Mouse (Mus musculus): ENCODE results near the gene Wnt6. TPM values are rescaled to one million over a fixed set of nuclear protein-coding genes. Genes with fewer than 3 reads are reported as not detected.

The Wnt6 gene
- 5.7 and 6.4 TPM in 2 replicates for polyA plus RNA-seq (2015; fragmentation: Nextera tagmentation; extraction: Ambion mirVana)

- peak within 1 kb of the TSS; percentile 95 for H3K4me2 ChIP-seq
- 0% methylated on average over 1 of the region's 8 CpGs for WGBS
- H3K27me3 ChIP-seq (replicated peaks) = peaks cover 87% of the 10 kb centered on the region
- ATAC-seq (ENCODE audit: low FRiP score) = no peak
- peak within 1 kb of the TSS; percentile 45 for H3K4me3 ChIP-seq (replicated peaks)
- H3K9me3 ChIP-seq (replicated peaks) = no peaks in the 10 kb centered on the region
- peak within 1 kb of the TSS; percentile 32 for H3K9ac ChIP-seq (replicated peaks)
- no peaks in the 10 kb centered on the region for H3K36me3 ChIP-seq
- H3K4me1 ChIP-seq = peaks cover 31% of the 10 kb centered on the region
- H3K27ac ChIP-seq (replicated peaks) = no peak within 1 kb of the TSS
Observed at GRCm38 (mm10) chr1:74771845-74771930, at the start of gene Wnt6. TSS of gene Wnt6 (plus strand) at chr1:74771892.

DNA sequence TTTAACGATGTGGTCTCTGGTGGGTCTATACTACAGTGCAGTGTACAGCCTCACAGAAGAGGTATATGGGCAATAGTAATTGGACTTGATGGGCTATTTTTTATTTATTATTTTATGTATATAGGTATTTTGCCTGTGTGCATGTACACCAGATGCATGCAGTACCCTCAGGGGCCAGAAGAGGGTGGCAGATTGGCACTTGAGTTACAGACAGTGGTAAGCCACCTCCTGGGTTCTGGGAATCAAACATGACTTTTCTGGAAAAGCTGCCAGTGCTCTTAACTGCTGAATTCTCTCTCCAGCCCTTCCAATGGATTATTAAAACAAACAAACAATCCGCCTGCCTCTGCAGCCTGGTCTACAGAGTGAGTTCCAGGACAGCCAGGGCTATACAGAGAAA is 47.9 kb upstream of the Wnt6 start:
- H3K27me3 ChIP-seq (replicated peaks) = no peaks in the 10 kb centered on the region
- WGBS = 70% methylated on average over 2 of the region's 2 CpGs
- no peak for ATAC-seq (ENCODE audit: low FRiP score)
- H3K4me1 ChIP-seq = no peaks in the 10 kb centered on the region
- no peaks in the 10 kb centered on the region for H3K9me3 ChIP-seq (replicated peaks)
- no peak overlapping the region for H3K9ac ChIP-seq (replicated peaks)
- H3K4me3 ChIP-seq (replicated peaks) = no peak overlapping the region
- H3K4me2 ChIP-seq = no peak overlapping the region
- H3K27ac ChIP-seq (replicated peaks) = no peak overlapping the region
- H3K36me3 ChIP-seq = no peaks in the 10 kb centered on the region

GRCm38 (mm10) chr1:74726114-74726513 is 45.6 kb upstream of the Wnt6 start:
- no peaks in the 10 kb centered on the region for H3K4me1 ChIP-seq
- no peak overlapping the region for H3K4me2 ChIP-seq
- H3K36me3 ChIP-seq = no peaks in the 10 kb centered on the region
- no peaks in the 10 kb centered on the region for H3K9me3 ChIP-seq (replicated peaks)
- no peak overlapping the region for H3K4me3 ChIP-seq (replicated peaks)
- WGBS = 74% methylated on average over 5 of the region's 5 CpGs
- H3K27ac ChIP-seq (replicated peaks) = no peak overlapping the region
- no peak overlapping the region for H3K9ac ChIP-seq (replicated peaks)
- ATAC-seq (ENCODE audit: low FRiP score) = no peak
- H3K27me3 ChIP-seq (replicated peaks) = no peaks in the 10 kb centered on the region

DNA sequence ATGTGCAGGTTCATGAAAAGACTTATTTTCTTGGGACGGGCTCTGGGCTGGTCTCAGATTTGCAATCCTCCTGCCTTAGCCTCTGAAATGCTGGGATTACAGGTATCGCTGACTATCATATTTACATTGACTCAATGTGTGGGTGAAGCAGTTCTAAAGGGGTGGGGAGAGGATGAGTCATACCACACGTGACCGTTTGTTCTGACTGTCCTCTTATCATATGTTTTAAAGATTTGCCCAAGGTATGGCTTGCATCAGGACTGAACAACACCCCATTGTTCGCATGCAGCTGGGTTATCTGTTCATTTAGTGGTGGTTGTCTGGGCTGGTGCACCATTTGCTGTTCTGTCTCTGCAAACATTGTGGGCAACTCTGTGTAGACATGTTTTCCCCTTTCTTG is 45.0 kb upstream of the Wnt6 start:
- Histone ChIP-seq H3K27ac (replicated peaks) (no peak overlapping the region), H3K36me3 (no peaks in the 10 kb centered on the region), H3K4me3 (replicated peaks) (no peak overlapping the region), H3K27me3 (replicated peaks) (no peaks in the 10 kb centered on the region), H3K9ac (replicated peaks) (no peak overlapping the region), H3K4me1 (no peaks in the 10 kb centered on the region), H3K9me3 (replicated peaks) (no peaks in the 10 kb centered on the region), H3K4me2 (no peak overlapping the region)
- ATAC-seq (ENCODE audit: low FRiP score) = no peak
- WGBS = 88% methylated on average over 5 of the region's 5 CpGs

- H3K36me3 ChIP-seq = no peaks in the 10 kb centered on the region
- no peaks in the 10 kb centered on the region for H3K9me3 ChIP-seq (replicated peaks)
- no peak overlapping the region for H3K4me3 ChIP-seq (replicated peaks)
- H3K27ac ChIP-seq (replicated peaks) = no peak overlapping the region
- no peaks in the 10 kb centered on the region for H3K27me3 ChIP-seq (replicated peaks)
- no peak for ATAC-seq (ENCODE audit: low FRiP score)
- H3K9ac ChIP-seq (replicated peaks) = no peak overlapping the region
- no peaks in the 10 kb centered on the region for H3K4me1 ChIP-seq
- 78% methylated on average over 8 of the region's 8 CpGs for WGBS
- no peak overlapping the region for H3K4me2 ChIP-seq
Observed at GRCm38 (mm10) chr1:74728446-74728845, 43.2 kb upstream of the Wnt6 start.

- Histone ChIP-seq H3K9me3 (replicated peaks) (no peaks in the 10 kb centered on the region), H3K4me3 (replicated peaks) (no peak overlapping the region), H3K4me2 (no peak overlapping the region), H3K9ac (replicated peaks) (no peak overlapping the region), H3K36me3 (no peaks in the 10 kb centered on the region), H3K27ac (replicated peaks) (no peak overlapping the region), H3K4me1 (no peaks in the 10 kb centered on the region), H3K27me3 (replicated peaks) (no peaks in the 10 kb centered on the region)
- ATAC-seq (ENCODE audit: low FRiP score) = no peak
- 92% methylated on average over 12 of the region's 12 CpGs for WGBS
Observed at GRCm38 (mm10) chr1:74736977-74737376, 34.7 kb upstream of the Wnt6 start.

GRCm38 (mm10) chr1:74737500-74737899 is 34.2 kb upstream of the Wnt6 start:
- Histone ChIP-seq H3K36me3 (no peaks in the 10 kb centered on the region), H3K9me3 (replicated peaks) (no peaks in the 10 kb centered on the region), H3K4me2 (no peak overlapping the region), H3K27me3 (replicated peaks) (no peaks in the 10 kb centered on the region), H3K4me1 (no peaks in the 10 kb centered on the region), H3K27ac (replicated peaks) (no peak overlapping the region), H3K4me3 (replicated peaks) (no peak overlapping the region), H3K9ac (replicated peaks) (no peak overlapping the region)
- 92% methylated on average over 7 of the region's 7 CpGs for WGBS
- ATAC-seq (ENCODE audit: low FRiP score) = no peak

GRCm38 (mm10) chr1:74740846-74741245 is 30.8 kb upstream of the Wnt6 start:
- no peak for ATAC-seq (ENCODE audit: low FRiP score)
- H3K4me3 ChIP-seq (replicated peaks) = no peak overlapping the region
- no peak overlapping the region for H3K27ac ChIP-seq (replicated peaks)
- no peaks in the 10 kb centered on the region for H3K36me3 ChIP-seq
- H3K9ac ChIP-seq (replicated peaks) = no peak overlapping the region
- H3K4me2 ChIP-seq = no peak overlapping the region
- H3K9me3 ChIP-seq (replicated peaks) = no peaks in the 10 kb centered on the region
- H3K27me3 ChIP-seq (replicated peaks) = no peaks in the 10 kb centered on the region
- WGBS = 80% methylated on average over 7 of the region's 7 CpGs
- H3K4me1 ChIP-seq = no peaks in the 10 kb centered on the region

DNA sequence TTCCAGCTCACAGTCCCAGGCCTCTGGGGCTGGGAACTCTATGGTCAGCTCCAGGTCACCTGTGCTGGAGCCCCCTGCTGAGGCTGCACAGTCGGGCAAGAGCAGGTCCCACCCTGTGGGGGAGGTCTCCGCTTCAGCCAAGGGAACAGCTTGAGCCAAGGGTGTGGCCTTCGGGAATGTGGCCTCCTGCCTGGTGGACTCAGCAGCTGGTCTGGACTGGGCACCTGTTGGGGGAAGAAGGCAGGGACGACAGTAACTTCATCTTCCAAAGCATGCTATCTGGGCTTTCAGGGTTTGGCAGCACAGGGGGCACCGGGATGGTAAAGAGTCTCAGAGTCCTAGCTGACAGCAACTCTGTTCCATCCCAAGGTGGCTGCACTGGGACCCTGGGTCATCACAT is 24.4 kb upstream of the Wnt6 start:
- no peaks in the 10 kb centered on the region for H3K9me3 ChIP-seq (replicated peaks)
- no peak overlapping the region for H3K9ac ChIP-seq (replicated peaks)
- H3K27ac ChIP-seq (replicated peaks) = no peak overlapping the region
- 86% methylated on average over 5 of the region's 5 CpGs for WGBS
- no peak for ATAC-seq (ENCODE audit: low FRiP score)
- H3K4me3 ChIP-seq (replicated peaks) = no peak overlapping the region
- H3K4me1 ChIP-seq = 0 out of 2 replicates have a peak, but pooled peaks cover 5% of the 10 kb centered on the region
- no peaks in the 10 kb centered on the region for H3K36me3 ChIP-seq
- H3K4me2 ChIP-seq = no peak overlapping the region
- H3K27me3 ChIP-seq (replicated peaks) = peaks cover 20% of the 10 kb centered on the region

- H3K4me2 ChIP-seq = peak within 1 kb of the TSS; percentile 51
- 9% methylated on average over 30 of the region's 30 CpGs for WGBS
- H3K27ac ChIP-seq (replicated peaks) = no peak within 1 kb of the TSS
- H3K4me3 ChIP-seq (replicated peaks) = 0 out of 2 replicates have a peak within 1 kb of the TSS, but pooled peaks have one; percentile 8
- no peaks in the 10 kb centered on the region for H3K36me3 ChIP-seq
- no peaks in the 10 kb centered on the region for H3K9me3 ChIP-seq (replicated peaks)
- no peak for ATAC-seq (ENCODE audit: low FRiP score)
- no peak within 1 kb of the TSS for H3K9ac ChIP-seq (replicated peaks)
- peaks cover 20% of the 10 kb centered on the region for H3K27me3 ChIP-seq (replicated peaks)
- 0 out of 2 replicates have a peak, but pooled peaks cover 5% of the 10 kb centered on the region for H3K4me1 ChIP-seq
Observed at GRCm38 (mm10) chr1:74748643-74749271, 22.9 kb upstream of the Wnt6 start, which contains the start of gene Prkag3. TSS of gene Prkag3 (minus strand) at chr1:74749221.

GRCm38 (mm10) chr1:74749301-74749700 is 22.4 kb upstream of the Wnt6 start:
- no peak overlapping the region for H3K9ac ChIP-seq (replicated peaks)
- H3K9me3 ChIP-seq (replicated peaks) = no peaks in the 10 kb centered on the region
- 0 out of 2 replicates have a peak, but pooled peaks cover 5% of the 10 kb centered on the region for H3K4me1 ChIP-seq
- peaks cover 20% of the 10 kb centered on the region for H3K27me3 ChIP-seq (replicated peaks)
- no peak for ATAC-seq (ENCODE audit: low FRiP score)
- H3K27ac ChIP-seq (replicated peaks) = no peak overlapping the region
- H3K36me3 ChIP-seq = no peaks in the 10 kb centered on the region
- no peak overlapping the region for H3K4me2 ChIP-seq
- 65% methylated on average over 7 of the region's 7 CpGs for WGBS
- no peak overlapping the region for H3K4me3 ChIP-seq (replicated peaks)

DNA sequence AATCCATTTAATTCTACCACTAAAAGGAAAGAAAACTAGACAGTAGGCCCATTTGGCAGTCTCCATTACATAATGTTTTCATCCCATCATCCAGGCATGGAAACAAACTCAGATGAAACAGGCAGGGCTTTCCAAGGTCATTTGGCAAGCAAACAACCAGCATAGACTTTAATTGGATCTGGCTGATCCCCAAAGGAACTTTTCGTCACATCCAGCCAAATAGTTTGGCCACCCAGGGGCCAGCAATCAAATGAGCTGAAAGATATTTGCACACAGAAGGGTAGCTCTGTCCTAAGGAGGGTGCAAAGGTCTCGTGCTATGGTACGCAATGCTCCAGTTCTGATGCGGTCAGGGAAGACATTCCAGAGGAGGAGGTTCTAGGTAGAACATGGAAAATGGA is 21.0 kb upstream of the Wnt6 start:
- Histone ChIP-seq H3K27ac (replicated peaks) (no peak overlapping the region), H3K27me3 (replicated peaks) (peaks cover 20% of the 10 kb centered on the region), H3K9me3 (replicated peaks) (no peaks in the 10 kb centered on the region), H3K4me2 (no peak overlapping the region), H3K36me3 (no peaks in the 10 kb centered on the region), H3K4me1 (0 out of 2 replicates have a peak, but pooled peaks cover 5% of the 10 kb centered on the region), H3K4me3 (replicated peaks) (no peak overlapping the region), H3K9ac (replicated peaks) (no peak overlapping the region)
- no peak for ATAC-seq (ENCODE audit: low FRiP score)
- WGBS = 78% methylated on average over 4 of the region's 4 CpGs

DNA sequence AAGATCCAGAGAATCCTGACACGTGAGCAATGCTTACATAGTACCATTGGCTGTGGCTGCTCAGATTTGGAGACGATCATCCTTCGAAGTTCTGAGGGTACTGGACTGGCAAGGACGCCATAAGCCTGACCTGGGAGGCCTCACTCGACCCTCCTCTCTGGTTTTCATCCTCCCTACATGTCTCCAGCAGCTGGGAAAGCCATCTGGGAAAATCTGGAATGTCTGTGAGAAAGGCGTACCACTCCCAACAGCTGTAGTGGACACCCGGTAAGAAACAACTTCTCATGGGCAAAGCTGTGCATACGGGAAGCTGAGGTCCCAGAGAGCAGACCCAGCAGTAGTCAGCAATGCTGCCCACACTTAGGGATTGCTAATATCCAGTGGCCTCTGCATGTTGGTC is 19.5 kb upstream of the Wnt6 start:
- peaks cover 19% of the 10 kb centered on the region for H3K27me3 ChIP-seq (replicated peaks)
- no peak overlapping the region for H3K9ac ChIP-seq (replicated peaks)
- no peak overlapping the region for H3K4me3 ChIP-seq (replicated peaks)
- H3K27ac ChIP-seq (replicated peaks) = no peak overlapping the region
- 0 out of 2 replicates have a peak, but pooled peaks cover 5% of the 10 kb centered on the region for H3K4me1 ChIP-seq
- WGBS = 85% methylated on average over 8 of the region's 8 CpGs
- H3K4me2 ChIP-seq = no peak overlapping the region
- ATAC-seq (ENCODE audit: low FRiP score) = no peak
- H3K36me3 ChIP-seq = no peaks in the 10 kb centered on the region
- H3K9me3 ChIP-seq (replicated peaks) = no peaks in the 10 kb centered on the region
